Mouse (Mus musculus): Measurements from ENCODE around the gene Taf12.

GRCm38 (mm10) chr4:132241208-132241607 lies 33.0 kb upstream of the Taf12 start:
- TF ChIP-seq EP300 (IDR thresholded peaks at IDR 0.05; ENCODE audit: low read depth in 1 of 2, low read length in 2 of 2) (peak; percentile 7 to 58; a peak in 1 of 4 replicates), ZC3H11A (IDR thresholded peaks at IDR 0.05; ENCODE audit: low read depth, low read length) (no peak)

Measured in MEL (cell line).